Mouse (Mus musculus): Measurements from ENCODE around the gene Usp45.

Usp45 gene

DNA sequence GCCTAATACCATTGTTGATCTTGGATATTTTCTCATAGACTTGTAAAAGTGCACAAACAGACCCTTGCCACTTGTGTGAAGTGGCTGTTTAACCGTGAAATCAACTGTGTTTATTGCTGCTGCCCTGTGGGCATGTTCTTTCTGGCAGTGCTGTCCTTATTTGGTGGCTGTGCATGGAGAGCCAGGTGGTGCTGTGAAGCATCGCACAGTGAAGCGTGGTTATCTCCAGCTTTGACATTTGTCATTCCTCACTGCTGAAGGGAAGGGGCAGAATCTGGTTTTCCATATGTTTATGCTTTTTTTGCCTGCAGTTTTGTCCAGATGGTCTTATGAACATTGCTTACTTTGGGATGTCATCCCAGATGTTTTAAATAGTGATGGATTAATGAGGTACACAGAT, 26.7 kb downstream of the Usp45 start:
- DNase-seq: peak in 1 of 2 experiments; percentile 13

- DNase-seq: no peak
Measured at GRCm38 (mm10) chr4:21801013-21801412, 34.1 kb downstream of the Usp45 start.

GRCm38 (mm10) chr4:21801620-21802019, 34.7 kb downstream of the Usp45 start:
- DNase-seq: no peak

DNA sequence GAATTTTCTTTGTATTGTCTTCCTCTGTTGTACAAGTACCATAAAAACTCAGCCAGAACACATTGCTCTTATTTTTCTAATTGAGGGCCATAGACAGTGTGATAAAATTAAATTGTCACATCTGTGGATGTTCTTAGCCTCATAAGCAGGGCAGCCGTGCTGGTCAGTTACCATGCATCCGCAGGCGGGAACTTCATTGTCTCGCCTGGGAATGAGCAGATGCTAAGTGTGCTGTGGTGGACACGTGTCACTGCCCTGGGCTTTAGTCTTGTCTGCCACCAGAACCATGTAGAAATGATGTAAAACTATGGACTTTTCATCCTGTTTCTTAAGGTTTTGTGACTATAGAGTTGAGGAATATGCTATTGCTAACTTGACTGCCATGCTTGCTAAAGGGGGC, 40.2 kb downstream of the Usp45 start:
- no peak for DNase-seq

GRCm38 (mm10) chr4:21810608-21811007, 43.7 kb downstream of the Usp45 start:
- DNase-seq: no peak

DNA sequence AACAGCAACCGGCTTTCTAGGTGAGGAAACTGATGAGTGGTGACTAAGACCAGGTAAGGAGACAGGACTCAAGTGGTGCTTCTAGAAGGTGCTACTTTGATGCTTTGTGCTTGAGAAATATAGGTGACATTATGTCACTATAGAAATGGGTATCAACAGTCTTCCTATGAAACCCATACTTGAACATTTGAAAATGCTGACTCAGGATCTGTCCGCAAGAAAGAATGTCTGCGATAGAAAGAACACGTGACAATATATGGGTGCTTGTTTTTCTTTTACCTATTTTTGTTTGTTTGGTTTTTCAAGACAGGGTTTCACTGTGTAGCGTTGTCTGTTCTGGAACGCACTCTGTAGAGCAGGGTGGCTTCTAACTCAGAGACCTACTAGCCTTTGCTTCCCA, 45.7 kb downstream of the Usp45 start:
- no peak for DNase-seq

- DNase-seq: peak; percentile 28 to 42
Measured at GRCm38 (mm10) chr4:21814029-21814428, 47.1 kb downstream of the Usp45 start.

DNA sequence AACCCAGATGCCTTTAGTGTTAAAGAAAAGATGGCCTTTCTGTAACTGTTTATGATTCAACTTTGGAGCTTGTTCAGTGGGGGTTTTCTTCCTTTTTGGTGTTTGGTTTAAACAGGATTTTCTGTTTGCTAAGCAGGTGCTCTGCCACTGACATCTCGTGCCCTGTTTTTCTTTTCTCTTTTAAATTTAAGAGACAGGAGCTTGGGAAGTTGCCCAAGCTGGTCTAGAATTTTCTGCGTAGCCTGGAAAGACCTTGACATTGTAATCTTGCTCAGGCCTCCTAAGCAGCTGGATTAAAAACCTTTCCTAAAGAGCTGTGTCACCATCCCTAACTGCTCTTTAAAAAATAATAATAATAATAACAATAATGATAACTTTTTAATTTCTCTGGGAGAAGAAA, 59.7 kb downstream of the Usp45 start:
- DNase-seq: no peak

- no peak for DNase-seq
Measured at GRCm38 (mm10) chr4:21832844-21833243, 65.9 kb downstream of the Usp45 start.

DNA sequence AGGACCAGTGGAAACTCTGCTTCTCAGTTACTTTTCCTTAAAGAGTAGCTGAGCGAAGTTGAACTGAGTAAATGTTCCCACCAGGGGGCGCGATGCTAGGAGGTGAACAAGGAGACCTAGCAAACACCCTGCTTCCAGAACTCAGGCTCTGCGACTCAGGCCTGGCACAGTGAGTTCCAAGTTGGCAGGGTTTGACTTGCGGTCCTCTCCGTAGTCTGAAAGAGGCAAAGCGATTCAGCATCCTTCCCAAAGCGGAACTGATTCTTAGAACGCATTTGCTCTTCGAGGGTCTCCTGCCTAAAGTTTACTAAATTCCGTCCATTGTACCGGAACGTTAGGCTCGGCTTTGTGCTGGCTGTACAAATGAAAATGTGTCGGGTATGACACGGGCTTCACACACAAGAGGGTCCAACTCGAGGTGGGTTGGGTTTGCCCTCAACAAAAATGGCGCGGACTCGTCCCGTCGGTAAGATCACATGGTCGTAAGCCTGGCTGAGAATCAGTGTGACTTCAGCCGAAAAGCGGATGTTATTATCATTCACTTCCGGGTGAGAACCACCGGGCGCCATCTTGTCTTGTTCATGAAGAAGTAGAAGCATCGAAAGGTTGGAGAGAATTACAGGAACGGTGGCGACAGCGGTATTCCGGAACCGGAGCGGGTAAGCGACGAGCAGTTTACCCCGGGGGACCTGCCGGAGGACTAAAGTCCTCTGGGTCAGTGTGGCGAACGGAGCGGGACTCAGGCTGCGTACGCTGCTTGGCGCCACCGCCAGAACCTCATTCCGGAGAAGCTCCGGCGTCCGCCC, 80.7 kb downstream of the Usp45 start, which contains the start of gene Pnisr:
Gene Pnisr, plus strand, starts transcription at position 103 of the 806 bp plus-strand sequence.
- DNase-seq: peak; percentile 94 to 95

DNA sequence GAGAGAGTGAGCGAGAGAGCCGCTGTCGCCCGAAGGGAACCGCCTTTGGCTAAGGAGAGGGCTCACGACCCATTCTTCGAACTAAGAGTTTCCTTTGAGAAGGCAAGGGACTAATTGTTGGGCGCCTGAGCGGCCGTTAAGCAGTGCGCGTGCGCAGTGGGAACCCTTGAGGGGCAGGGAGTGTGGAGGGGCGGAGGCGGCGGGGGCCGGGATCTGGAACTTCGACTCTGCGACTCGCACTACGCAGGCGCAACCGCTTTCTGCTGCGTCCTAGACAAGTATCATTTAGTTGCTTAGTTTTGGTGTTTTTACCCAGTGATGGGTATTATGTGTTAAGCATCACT, 81.3 kb downstream of the Usp45 start:
- DNase-seq: peak; percentile 88 to 91

GRCm38 (mm10) chr4:21857481-21857880, 90.5 kb downstream of the Usp45 start:
- no peak for DNase-seq

- no peak for DNase-seq
Measured at GRCm38 (mm10) chr4:21865226-21865625, 98.3 kb downstream of the Usp45 start.

- no peak for DNase-seq
Measured at GRCm38 (mm10) chr4:21878776-21879175, 111.8 kb downstream of the Usp45 start.

GRCm38 (mm10) chr4:21879565-21880220, 112.7 kb downstream of the Usp45 start, which contains the start of gene Coq3:
Coq3 (plus strand) TSS chr4:21879673.
- peak; percentile 75 to 83 for DNase-seq

GRCm38 (mm10) chr4:21882806-21883205, 115.8 kb downstream of the Usp45 start:
- no peak for DNase-seq

- DNase-seq: no peak
Measured at GRCm38 (mm10) chr4:21885831-21886230, 118.9 kb downstream of the Usp45 start.

Data from cerebellum, adult 18-20 months (tissue).